Mouse (Mus musculus) heart, postnatal 0 days (tissue): Measurements from ENCODE around the gene Gm9958.

Source experiments
- CTCF ChIP-seq: IDR thresholded peaks from 2 replicates; pipeline ENCODE4 v1.5.1; 2016; ENCODE audit warnings: antibody characterized with exemption, control low read depth, low read depth
- EP300 ChIP-seq: IDR thresholded peaks from 2 replicates; pipeline ENCODE4 v1.6.1; 2016; ENCODE audit warnings: antibody characterized with exemption, low read depth

DNA sequence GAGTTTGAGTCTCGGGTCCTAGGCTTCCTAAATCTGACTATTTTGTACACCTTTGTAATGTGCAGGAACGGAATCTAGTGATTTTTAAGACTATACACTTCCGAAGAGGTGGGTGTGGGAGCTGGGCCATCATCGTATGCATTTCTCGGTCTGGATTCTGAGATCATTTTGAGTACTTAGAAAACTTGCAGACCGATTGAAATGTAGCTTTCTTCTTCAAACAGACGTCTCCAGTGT is at the start of gene Gm9958:
- no peak for TF ChIP-seq CTCF
- no peak for TF ChIP-seq EP300
